Mouse (Mus musculus) lung, embryonic 16.5 days (tissue): Measurements from ENCODE around the gene Dock2. TPM values are rescaled to one million over a fixed set of nuclear protein-coding genes. Genes with fewer than 3 reads are reported as not detected.

Experiments used
- ATAC-seq: fragments of 200-750 bp; cut with Nextera tagmentation; 2 replicates; pipeline ENCODE4 v1.8.0; 2017; ENCODE audit warnings: low read depth, mild to moderate bottlenecking, moderate library complexity
- H3K27ac ChIP-seq: fragments of 300-500 bp; sonication (generic); 2 replicates; pipeline ENCODE4 v1.5.1; 2014; ENCODE audit warnings: mild to moderate bottlenecking, control low read depth, low read length
- H3K27me3 ChIP-seq: fragments of 300-500 bp; sonication (generic); 2 replicates; pipeline ENCODE4 v1.6.1; 2014; ENCODE audit warnings: low read depth, low read length, mixed read lengths; ENCODE audit not compliant: control insufficient read depth, insufficient read depth
- H3K36me3 ChIP-seq: fragments of 300-500 bp; sonication (generic); 2 replicates; pipeline ENCODE4 v1.6.1; 2014; ENCODE audit warnings: low read length; ENCODE audit not compliant: control insufficient read depth, insufficient read depth
- H3K4me1 ChIP-seq: fragments of 300-500 bp; sonication (generic); replicated peaks from 2 replicates; pipeline ENCODE4 v1.6.1; 2014; ENCODE audit warnings: low read length, mixed read lengths; ENCODE audit not compliant: control insufficient read depth, insufficient read depth
- H3K4me2 ChIP-seq: fragments of 300-500 bp; sonication (generic); 2 replicates; pipeline ENCODE4 v1.6.1; 2014; ENCODE audit warnings: low read depth, low read length, control low read depth
- H3K4me3 ChIP-seq: fragments of 300-500 bp; sonication (generic); 2 replicates; pipeline ENCODE4 v1.5.1; 2014; ENCODE audit warnings: mild to moderate bottlenecking, low read length, control low read depth
- H3K9ac ChIP-seq: fragments of 300-500 bp; sonication (generic); 2 replicates; pipeline ENCODE4 v1.6.1; 2014; ENCODE audit warnings: low read length, control low read depth
- H3K9me3 ChIP-seq: fragments of 300-500 bp; sonication (generic); 2 replicates; pipeline ENCODE4 v1.6.1; 2016; ENCODE audit warnings: low read length; ENCODE audit not compliant: control insufficient read depth
- WGBS: fragments of 180-500 bp; shearing (Covaris S2); extraction: QIAGEN DNeasy Blood & Tissue Kit; methylation state at CpG from one replicate; pipeline ENCODE4 v1.1.7; 2014; 5-methylcytosine and 5-hydroxymethylcytosine counted together
- polyA plus RNA-seq: library from polyadenylated mRNA; unstranded; fragments of >200 nt; fragmentation: Nextera tagmentation; extraction: Ambion mirVana; gene quantifications from 2 replicates; pipeline ENCODE4 v1.2.1, GENCODE M21; 2015

Gene Dock2
- polyA plus RNA-seq, 1 experiment from 2014 or later, result 1.9 TPM

GRCm38 (mm10) chr11:34705108-34705446 is 78.6 kb downstream of the Dock2 start:
- WGBS, result 62% methylated on average over 4 of the region's 4 CpGs
- Histone ChIP-seq H3K27me3 (no peaks in the 10 kb centered on the region), H3K9ac (no peak overlapping the region), H3K36me3 (no peaks in the 10 kb centered on the region), H3K4me3 (no peak overlapping the region), H3K9me3 (no peaks in the 10 kb centered on the region), H3K4me1 (no peaks in the 10 kb centered on the region), H3K27ac (no peak overlapping the region), H3K4me2 (no peak overlapping the region)
- ATAC-seq, result no peak

GRCm38 (mm10) chr11:34704384-34705107 is 79.1 kb downstream of the Dock2 start:
- Histone ChIP-seq H3K36me3 (no peaks in the 10 kb centered on the region), H3K4me3 (no peak overlapping the region), H3K27ac (no peak overlapping the region), H3K9me3 (no peaks in the 10 kb centered on the region), H3K27me3 (no peaks in the 10 kb centered on the region), H3K4me2 (no peak overlapping the region), H3K4me1 (no peaks in the 10 kb centered on the region), H3K9ac (no peak overlapping the region)
- 38% methylated on average over 8 of the region's 8 CpGs for WGBS
- ATAC-seq, result no peak

GRCm38 (mm10) chr11:34703851-34704250 is 79.8 kb downstream of the Dock2 start:
- H3K4me2 ChIP-seq, result no peak overlapping the region
- no peaks in the 10 kb centered on the region for H3K36me3 ChIP-seq
- H3K9ac ChIP-seq, result no peak overlapping the region
- H3K4me3 ChIP-seq, result no peak overlapping the region
- H3K27me3 ChIP-seq, result no peaks in the 10 kb centered on the region
- no peaks in the 10 kb centered on the region for H3K9me3 ChIP-seq
- H3K4me1 ChIP-seq, result no peaks in the 10 kb centered on the region
- no peak for ATAC-seq
- 50% methylated on average over 6 of the region's 6 CpGs for WGBS
- no peak overlapping the region for H3K27ac ChIP-seq

- H3K9ac ChIP-seq, result no peak overlapping the region
- H3K27ac ChIP-seq, result no peak overlapping the region
- WGBS, result 55% methylated on average over 8 of the region's 8 CpGs
- peaks cover 7% of the 10 kb centered on the region for H3K9me3 ChIP-seq
- H3K4me2 ChIP-seq, result no peak overlapping the region
- peak; percentile 41; the same call in 1 of the 2 replicates for ATAC-seq
- H3K27me3 ChIP-seq, result no peaks in the 10 kb centered on the region
- peaks cover 3% of the 10 kb centered on the region; the same call in 1 of the 2 replicates for H3K36me3 ChIP-seq
- no peak overlapping the region for H3K4me3 ChIP-seq
- no peaks in the 10 kb centered on the region for H3K4me1 ChIP-seq
These were observed 101.9 kb downstream of the Dock2 start for GRCm38 (mm10) chr11:34681790-34682189.

- Histone ChIP-seq H3K27me3 (no peaks in the 10 kb centered on the region), H3K4me1 (no peaks in the 10 kb centered on the region), H3K4me3 (no peak overlapping the region), H3K4me2 (no peak overlapping the region), H3K36me3 (no peaks in the 10 kb centered on the region), H3K9me3 (peaks cover 4% of the 10 kb centered on the region; the same call in 1 of the 2 replicates), H3K9ac (no peak overlapping the region), H3K27ac (no peak overlapping the region)
- ATAC-seq, result no peak
- 80% methylated on average over 7 of the region's 7 CpGs for WGBS
These were observed 239.1 kb downstream of the Dock2 start for GRCm38 (mm10) chr11:34544631-34545030.

- ATAC-seq, result no peak
- H3K9ac ChIP-seq, result no peak overlapping the region
- 84% methylated on average over 10 of the region's 10 CpGs for WGBS
- no peaks in the 10 kb centered on the region for H3K9me3 ChIP-seq
- H3K4me3 ChIP-seq, result no peak overlapping the region
- H3K4me2 ChIP-seq, result no peak overlapping the region
- no peaks in the 10 kb centered on the region for H3K4me1 ChIP-seq
- H3K27me3 ChIP-seq, result no peaks in the 10 kb centered on the region
- no peak overlapping the region for H3K27ac ChIP-seq
- no peaks in the 10 kb centered on the region for H3K36me3 ChIP-seq
These were observed 251.6 kb downstream of the Dock2 start for GRCm38 (mm10) chr11:34532131-34532530.

- H3K4me2 ChIP-seq, result no peak overlapping the region
- no peak overlapping the region for H3K27ac ChIP-seq
- no peaks in the 10 kb centered on the region for H3K4me1 ChIP-seq
- no peak overlapping the region for H3K9ac ChIP-seq
- H3K9me3 ChIP-seq, result no peaks in the 10 kb centered on the region
- no peaks in the 10 kb centered on the region for H3K27me3 ChIP-seq
- no peak for ATAC-seq
- H3K4me3 ChIP-seq, result no peak overlapping the region
- H3K36me3 ChIP-seq, result no peaks in the 10 kb centered on the region
- WGBS, result 81% methylated on average over 3 of the region's 3 CpGs
These were observed 252.7 kb downstream of the Dock2 start for GRCm38 (mm10) chr11:34530971-34531370.

GRCm38 (mm10) chr11:34528006-34528405 is 255.7 kb downstream of the Dock2 start:
- Histone ChIP-seq H3K9me3 (no peaks in the 10 kb centered on the region), H3K4me1 (no peaks in the 10 kb centered on the region), H3K27me3 (no peaks in the 10 kb centered on the region), H3K4me3 (no peak overlapping the region), H3K4me2 (no peak overlapping the region), H3K27ac (no peak overlapping the region), H3K9ac (no peak overlapping the region), H3K36me3 (no peaks in the 10 kb centered on the region)
- WGBS, result 69% methylated on average over 4 of the region's 4 CpGs
- ATAC-seq, result no peak

GRCm38 (mm10) chr11:34527238-34527637 is 256.5 kb downstream of the Dock2 start:
- no peaks in the 10 kb centered on the region for H3K36me3 ChIP-seq

More at GRCm38 (mm10) chr11:34527238-34527637, 256.5 kb downstream of the Dock2 start:
- Histone ChIP-seq H3K4me3 (no peak overlapping the region), H3K27me3 (no peaks in the 10 kb centered on the region), H3K4me2 (no peak overlapping the region), H3K4me1 (no peaks in the 10 kb centered on the region), H3K27ac (no peak overlapping the region), H3K9me3 (no peaks in the 10 kb centered on the region), H3K9ac (no peak overlapping the region)
- ATAC-seq, result no peak
- WGBS, result 79% methylated on average over 5 of the region's 5 CpGs
